Mouse (Mus musculus) heart, postnatal 0 days (tissue): ENCODE results near the gene Hlcs.

ENCODE experiments used
- CTCF ChIP-seq: IDR thresholded peaks from 2 replicates; pipeline ENCODE4 v1.5.1; 2016; ENCODE audit warnings: antibody characterized with exemption, control low read depth, low read depth
- EP300 ChIP-seq: IDR thresholded peaks from 2 replicates; pipeline ENCODE4 v1.6.1; 2016; ENCODE audit warnings: antibody characterized with exemption, low read depth

- TF ChIP-seq CTCF (no peak), EP300 (no peak)
Measured at GRCm38 (mm10) chr16:94358091-94358490, 44.7 kb upstream of the Hlcs start.
